Mouse (Mus musculus) embryonic facial prominence, embryonic 14.5 days (tissue): ENCODE measurements around the gene Anp32a. TPM values are rescaled to one million over a fixed set of nuclear protein-coding genes. Genes with fewer than 3 reads are reported as not detected.

Source experiments
- ATAC-seq: fragments of 200-750 bp; cut with Nextera tagmentation; 2 replicates; pipeline ENCODE4 v1.8.0; 2017; ENCODE audit warnings: low read depth, moderate number of reproducible peaks, moderate TSS enrichment
- DNase-seq: peaks from one replicate; pipeline ENCODE4 v3.0.0-alpha.2; 2015; ENCODE audit warnings: low spot score
- H3K27ac ChIP-seq: fragments of 300-500 bp; sonication (generic); replicated peaks from 2 replicates; pipeline ENCODE4 v1.5.1; 2014; ENCODE audit warnings: low read depth, mild to moderate bottlenecking, low read length, moderate library complexity
- H3K27me3 ChIP-seq: fragments of 300-500 bp; sonication (generic); replicated peaks from 2 replicates; pipeline ENCODE4 v1.6.1; 2014; ENCODE audit warnings: low read length; ENCODE audit not compliant: control insufficient read depth, insufficient read depth
- H3K36me3 ChIP-seq: fragments of 300-500 bp; sonication (generic); 2 replicates; pipeline ENCODE4 v1.6.1; 2014; ENCODE audit warnings: low read length, mixed read lengths; ENCODE audit not compliant: control insufficient read depth, insufficient read depth
- H3K4me1 ChIP-seq: fragments of 300-500 bp; sonication (generic); 2 replicates; pipeline ENCODE4 v1.6.1; 2014; ENCODE audit warnings: antibody characterized with exemption, low read length; ENCODE audit not compliant: control insufficient read depth, insufficient read depth
- H3K4me2 ChIP-seq: fragments of 300-500 bp; sonication (generic); 2 replicates; pipeline ENCODE4 v1.6.1; 2014; ENCODE audit warnings: low read depth, mild to moderate bottlenecking, low read length, moderate library complexity, mixed read lengths
- H3K4me3 ChIP-seq: fragments of 300-500 bp; sonication (generic); 2 replicates; pipeline ENCODE4 v1.5.1; 2014; ENCODE audit warnings: low read depth, mild to moderate bottlenecking, low read length
- H3K9ac ChIP-seq: fragments of 300-500 bp; sonication (generic); 2 replicates; pipeline ENCODE4 v1.6.1; 2014; ENCODE audit warnings: low read depth, mild to moderate bottlenecking, low read length, moderate library complexity, mixed read lengths
- H3K9me3 ChIP-seq: fragments of 300-500 bp; sonication (generic); 2 replicates; pipeline ENCODE4 v1.6.1; 2016; ENCODE audit warnings: low read length; ENCODE audit not compliant: control insufficient read depth
- WGBS: fragments of 180-500 bp; shearing (Covaris S2); extraction: QIAGEN DNeasy Blood & Tissue Kit; methylation state at CpG from one replicate; pipeline ENCODE4 v1.1.7; 2014; 5-methylcytosine and 5-hydroxymethylcytosine counted together
- polyA plus RNA-seq: library from polyadenylated mRNA; unstranded; fragments of >200 nt; fragmentation: Nextera tagmentation; extraction: Ambion mirVana; gene quantifications from 2 replicates; pipeline ENCODE4 v1.2.1, GENCODE M21; 2014

Anp32a gene
- 107 and 112 TPM in 2 replicates for polyA plus RNA-seq

- Histone ChIP-seq H3K36me3 (no peaks in the 10 kb centered on the region), H3K4me3 (peak within 1 kb of the TSS; percentile 72), H3K9ac (peak within 1 kb of the TSS; percentile 98), H3K27ac (peak within 1 kb of the TSS; percentile 99), H3K27me3 (no peaks in the 10 kb centered on the region), H3K4me1 (peaks cover 13% of the 10 kb centered on the region), H3K4me2 (peak within 1 kb of the TSS; percentile 84), H3K9me3 (no peaks in the 10 kb centered on the region)
- under 1% methylated on average over 29 of the region's 34 CpGs for WGBS
- DNase-seq (peak; percentile 99), ATAC-seq (peak; percentile 95)
Observed at GRCm38 (mm10) chr9:62341123-62341486, at the start of gene Anp32a. Anp32a (plus strand) TSS chr9:62341293.

DNA sequence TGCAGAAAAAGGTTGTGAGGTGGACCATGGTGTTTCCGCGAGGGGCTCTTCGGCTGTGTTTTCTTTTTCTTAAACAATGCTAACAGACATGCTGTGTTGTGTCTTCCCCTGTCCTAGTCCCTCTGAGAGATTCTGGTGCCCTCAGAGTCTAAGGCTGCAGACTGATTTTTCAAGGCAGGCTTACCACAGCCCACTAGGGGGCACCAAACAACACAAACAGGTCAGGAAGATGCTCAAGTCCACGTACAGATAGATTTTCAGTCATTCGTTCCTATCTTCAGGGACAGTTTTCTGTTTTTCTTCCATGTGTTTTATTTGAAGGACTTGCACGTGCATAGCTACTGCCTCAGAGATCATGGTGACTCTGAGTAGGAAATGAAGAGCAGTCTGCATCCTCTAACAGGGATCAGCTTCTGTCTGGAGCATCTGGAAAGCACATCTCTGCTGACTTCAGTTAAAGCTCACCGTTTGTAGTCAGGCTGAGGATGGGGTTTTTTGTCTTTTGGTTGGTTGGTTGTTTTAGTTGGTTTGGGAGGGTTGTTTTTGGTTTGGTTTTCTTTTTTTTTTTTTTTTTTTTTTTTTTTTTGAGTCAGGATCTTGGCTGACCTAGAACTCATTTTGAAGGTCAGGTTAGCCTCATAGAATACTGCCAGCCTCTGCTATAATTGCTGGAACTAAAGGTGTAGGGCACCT, 45.9 kb upstream of the Anp32a start:
- Histone ChIP-seq H3K4me3 (no peak overlapping the region), H3K27ac (no peak overlapping the region), H3K9me3 (no peaks in the 10 kb centered on the region), H3K27me3 (no peaks in the 10 kb centered on the region), H3K9ac (no peak overlapping the region), H3K4me1 (no peaks in the 10 kb centered on the region), H3K36me3 (no peaks in the 10 kb centered on the region), H3K4me2 (no peak overlapping the region)
- DNase-seq (peak; percentile 86), ATAC-seq (no peak)
- 32% methylated on average over 7 of the region's 7 CpGs for WGBS

- Histone ChIP-seq H3K27me3 (no peaks in the 10 kb centered on the region), H3K4me2 (no peak overlapping the region), H3K4me3 (no peak overlapping the region), H3K4me1 (no peaks in the 10 kb centered on the region), H3K27ac (no peak overlapping the region), H3K36me3 (no peaks in the 10 kb centered on the region), H3K9me3 (no peaks in the 10 kb centered on the region), H3K9ac (no peak overlapping the region)
- WGBS: 69% methylated on average over 1 of the region's 1 CpGs
- no peak for DNase-seq
- no peak for ATAC-seq
Observed at GRCm38 (mm10) chr9:62296891-62297290, 44.2 kb upstream of the Anp32a start.

- H3K27ac ChIP-seq: no peak overlapping the region
- H3K36me3 ChIP-seq: no peaks in the 10 kb centered on the region
- no peak for ATAC-seq
- H3K9me3 ChIP-seq: no peaks in the 10 kb centered on the region
- H3K4me2 ChIP-seq: no peak overlapping the region
- H3K9ac ChIP-seq: no peak overlapping the region
- no peaks in the 10 kb centered on the region for H3K27me3 ChIP-seq
- WGBS: 90% methylated on average over 6 of the region's 6 CpGs
- H3K4me3 ChIP-seq: no peak overlapping the region
- H3K4me1 ChIP-seq: no peaks in the 10 kb centered on the region
- no peak for DNase-seq
Observed at GRCm38 (mm10) chr9:62315556-62315955, 25.5 kb upstream of the Anp32a start.

GRCm38 (mm10) chr9:62318729-62319128, 22.4 kb upstream of the Anp32a start:
- no peaks in the 10 kb centered on the region for H3K4me1 ChIP-seq
- H3K36me3 ChIP-seq: no peaks in the 10 kb centered on the region
- H3K27ac ChIP-seq: no peak overlapping the region
- no peak overlapping the region for H3K4me3 ChIP-seq
- WGBS: 70% methylated on average over 4 of the region's 4 CpGs
- DNase-seq (no peak), ATAC-seq (no peak)
- H3K4me2 ChIP-seq: no peak overlapping the region
- H3K9me3 ChIP-seq: no peaks in the 10 kb centered on the region
- H3K27me3 ChIP-seq: no peaks in the 10 kb centered on the region
- no peak overlapping the region for H3K9ac ChIP-seq

- Histone ChIP-seq H3K36me3 (no peaks in the 10 kb centered on the region), H3K27me3 (no peaks in the 10 kb centered on the region), H3K27ac (no peak overlapping the region), H3K9ac (no peak overlapping the region), H3K4me2 (no peak overlapping the region), H3K9me3 (no peaks in the 10 kb centered on the region), H3K4me3 (no peak overlapping the region), H3K4me1 (no peaks in the 10 kb centered on the region)
- ATAC-seq (no peak), DNase-seq (no peak)
- WGBS: 78% methylated on average over 1 of the region's 1 CpGs
Observed at GRCm38 (mm10) chr9:62323816-62324215, 17.3 kb upstream of the Anp32a start.

DNA sequence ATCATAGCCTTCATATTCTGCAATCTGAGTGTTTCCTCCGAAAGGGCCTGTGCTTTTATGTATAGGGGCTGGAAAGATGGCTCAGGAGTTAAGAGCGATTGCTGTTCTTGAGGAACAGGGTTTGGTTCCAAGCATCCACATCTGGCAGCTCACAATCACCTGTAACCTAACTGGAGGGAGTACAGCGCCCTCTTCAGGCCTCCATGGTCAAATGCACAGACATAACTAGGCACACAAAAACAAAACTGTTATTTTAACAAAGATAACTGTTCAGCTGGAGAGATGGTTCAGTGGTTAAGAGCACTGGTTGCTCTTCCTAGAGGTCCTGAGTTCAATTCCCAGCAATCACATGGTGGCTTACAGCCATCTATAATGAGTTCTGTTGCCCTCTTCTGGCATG, 15.1 kb upstream of the Anp32a start:
- no peak overlapping the region for H3K4me2 ChIP-seq
- no peak overlapping the region for H3K9ac ChIP-seq
- no peaks in the 10 kb centered on the region for H3K27me3 ChIP-seq
- H3K36me3 ChIP-seq: no peaks in the 10 kb centered on the region
- H3K27ac ChIP-seq: no peak overlapping the region
- DNase-seq: no peak
- 69% methylated on average over 3 of the region's 3 CpGs for WGBS
- no peaks in the 10 kb centered on the region for H3K4me1 ChIP-seq
- H3K9me3 ChIP-seq: no peaks in the 10 kb centered on the region
- no peak overlapping the region for H3K4me3 ChIP-seq
- no peak for ATAC-seq

- WGBS: 93% methylated on average over 9 of the region's 9 CpGs
- Histone ChIP-seq H3K4me3 (no peak overlapping the region), H3K4me1 (no peaks in the 10 kb centered on the region), H3K36me3 (no peaks in the 10 kb centered on the region), H3K9ac (no peak overlapping the region), H3K4me2 (no peak overlapping the region), H3K27me3 (no peaks in the 10 kb centered on the region), H3K27ac (no peak overlapping the region), H3K9me3 (no peaks in the 10 kb centered on the region)
- DNase-seq (no peak), ATAC-seq (no peak)
Observed at GRCm38 (mm10) chr9:62334298-62334825, 6.7 kb upstream of the Anp32a start.

- ATAC-seq (no peak), DNase-seq (no peak)
- no peak overlapping the region for H3K4me3 ChIP-seq
- no peaks in the 10 kb centered on the region for H3K9me3 ChIP-seq
- 40% methylated on average over 12 of the region's 12 CpGs for WGBS
- H3K27ac ChIP-seq: no peak overlapping the region
- no peak overlapping the region for H3K9ac ChIP-seq
- no peak overlapping the region for H3K4me2 ChIP-seq
- H3K36me3 ChIP-seq: no peaks in the 10 kb centered on the region
- no peaks in the 10 kb centered on the region for H3K27me3 ChIP-seq
- H3K4me1 ChIP-seq: no peaks in the 10 kb centered on the region
Observed at GRCm38 (mm10) chr9:62335396-62335795, 5.7 kb upstream of the Anp32a start.
